Mouse (Mus musculus) embryonic fibroblast, embryonic 13.5 days (primary cell): ENCODE measurements around the gene Tmem259.

Source experiments
- CTCF ChIP-seq: IDR thresholded peaks from 2 replicates; pipeline ENCODE4 v1.5.1; 2011; ENCODE audit warnings: mild to moderate bottlenecking, control low read depth, low read length, moderate library complexity, borderline replicate concordance; ENCODE audit not compliant: insufficient read depth
- POLR2A ChIP-seq: IDR thresholded peaks from 2 replicates; pipeline ENCODE4 v1.6.1; 2011; ENCODE audit warnings: low read depth, mild to moderate bottlenecking, control low read depth, low read length, moderate library complexity

GRCm38 (mm10) chr10:80001945-80002344, 17.8 kb upstream of the Tmem259 start:
- TF ChIP-seq POLR2A, result no peak
- no peak for TF ChIP-seq CTCF
